Mouse (Mus musculus): ENCODE data around the gene Cldn15. TPM values are rescaled to one million over a fixed set of nuclear protein-coding genes. Genes with fewer than 3 reads are reported as not detected.
"Not testable (repeated sequence)": the region's sequence is repeated elsewhere in the genome, so short reads cannot be mapped to it uniquely, and the experiment has no call there.

Gene Cldn15
- polyA plus RNA-seq, 1 experiment from 2014 or later, result 5.1 TPM

DNA sequence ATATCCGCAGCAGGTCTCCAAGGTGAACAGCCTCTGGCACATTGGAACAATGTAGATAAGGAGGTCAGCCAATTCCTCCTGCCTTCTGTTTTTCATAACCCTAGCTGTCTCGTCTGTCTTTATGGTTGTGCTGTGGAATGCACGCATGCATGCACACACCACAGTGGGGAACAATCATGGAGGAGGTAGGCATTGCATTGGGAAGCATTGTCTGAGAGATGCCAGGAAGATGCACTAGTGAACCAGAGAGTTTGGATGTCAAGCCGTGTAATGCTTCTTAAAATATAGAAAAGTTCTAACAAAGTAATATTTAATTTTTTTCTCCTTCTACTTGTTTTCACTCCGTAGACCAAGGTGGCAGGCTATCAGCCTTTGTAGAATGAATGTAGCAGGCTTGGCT lies 33.5 kb upstream of the Cldn15 start:
- Histone ChIP-seq H3K4me3 (ENCODE audit: low read length) (no peak overlapping the region), H3K27ac (ENCODE audit: low read length) (no peak overlapping the region)

GRCm38 (mm10) chr5:136933930-136934329 lies 32.5 kb upstream of the Cldn15 start:
- H3K27ac ChIP-seq (ENCODE audit: low read length), result no peak overlapping the region
- no peaks in the 10 kb centered on the region for H3K9me3 ChIP-seq (ENCODE audit: control insufficient read depth, low read length)
- H3K4me2 ChIP-seq (ENCODE audit: low read depth, low read length), result no peak overlapping the region
- no peak overlapping the region for H3K4me3 ChIP-seq (ENCODE audit: low read length)
- H3K4me1 ChIP-seq (replicated peaks; ENCODE audit: control insufficient read depth, insufficient read depth, low read length), result no peaks in the 10 kb centered on the region
- no peak overlapping the region for H3K9ac ChIP-seq (ENCODE audit: low read length)
- no peak for ATAC-seq (ENCODE audit: low read depth)
- no peaks in the 10 kb centered on the region for H3K27me3 ChIP-seq (ENCODE audit: control insufficient read depth, insufficient read depth, low read depth, low read length)
- 79% methylated on average over 6 of the region's 6 CpGs for WGBS
- H3K36me3 ChIP-seq (ENCODE audit: control insufficient read depth, insufficient read depth, low read length), result no peaks in the 10 kb centered on the region

More for the DNA sequence above, 33.5 kb upstream of the Cldn15 start:
- Histone ChIP-seq H3K4me1 (replicated peaks; ENCODE audit: control insufficient read depth, insufficient read depth, low read length) (no peaks in the 10 kb centered on the region), H3K36me3 (ENCODE audit: control insufficient read depth, insufficient read depth, low read length) (no peaks in the 10 kb centered on the region), H3K27me3 (ENCODE audit: control insufficient read depth, insufficient read depth, low read depth, low read length) (no peaks in the 10 kb centered on the region), H3K9ac (ENCODE audit: low read length) (no peak overlapping the region), H3K4me2 (ENCODE audit: low read depth, low read length) (no peak overlapping the region), H3K9me3 (ENCODE audit: control insufficient read depth, low read length) (no peaks in the 10 kb centered on the region)
- no peak for ATAC-seq (ENCODE audit: low read depth)
- whole genome bisulfite sequencing, result 86% methylated on average over 5 of the region's 5 CpGs

GRCm38 (mm10) chr5:136935905-136936695 lies 30.3 kb upstream of the Cldn15 start:
- ATAC-seq (ENCODE audit: low read depth), result no peak
- H3K27me3 ChIP-seq (ENCODE audit: control insufficient read depth, insufficient read depth, low read depth, low read length), result no peaks in the 10 kb centered on the region
- no peaks in the 10 kb centered on the region; the same call in 1 of the 2 replicates for H3K9me3 ChIP-seq (ENCODE audit: control insufficient read depth, low read length)
- H3K27ac ChIP-seq (ENCODE audit: low read length), result no peak overlapping the region
- WGBS, result 66% methylated on average over 7 of the region's 7 CpGs
- H3K36me3 ChIP-seq (ENCODE audit: control insufficient read depth, insufficient read depth, low read length), result no peaks in the 10 kb centered on the region
- H3K4me2 ChIP-seq (ENCODE audit: low read depth, low read length), result no peak overlapping the region
- H3K4me1 ChIP-seq (replicated peaks; ENCODE audit: control insufficient read depth, insufficient read depth, low read length), result no peaks in the 10 kb centered on the region
- no peak overlapping the region for H3K4me3 ChIP-seq (ENCODE audit: low read length)
- no peak overlapping the region for H3K9ac ChIP-seq (ENCODE audit: low read length)

- no peaks in the 10 kb centered on the region; the same call in 1 of the 2 replicates for H3K9me3 ChIP-seq (ENCODE audit: control insufficient read depth, low read length)
- H3K4me2 ChIP-seq (ENCODE audit: low read depth, low read length), result no peak overlapping the region
- no peak overlapping the region for H3K27ac ChIP-seq (ENCODE audit: low read length)
- no peaks in the 10 kb centered on the region for H3K27me3 ChIP-seq (ENCODE audit: control insufficient read depth, insufficient read depth, low read depth, low read length)
- WGBS, result 77% methylated on average over 6 of the region's 6 CpGs
- H3K9ac ChIP-seq (ENCODE audit: low read length), result no peak overlapping the region
- H3K4me1 ChIP-seq (replicated peaks; ENCODE audit: control insufficient read depth, insufficient read depth, low read length), result no peaks in the 10 kb centered on the region
- ATAC-seq (ENCODE audit: low read depth), result no peak
- H3K36me3 ChIP-seq (ENCODE audit: control insufficient read depth, insufficient read depth, low read length), result no peaks in the 10 kb centered on the region
- no peak overlapping the region for H3K4me3 ChIP-seq (ENCODE audit: low read length)
Observed at GRCm38 (mm10) chr5:136936750-136937149, 29.7 kb upstream of the Cldn15 start.

DNA sequence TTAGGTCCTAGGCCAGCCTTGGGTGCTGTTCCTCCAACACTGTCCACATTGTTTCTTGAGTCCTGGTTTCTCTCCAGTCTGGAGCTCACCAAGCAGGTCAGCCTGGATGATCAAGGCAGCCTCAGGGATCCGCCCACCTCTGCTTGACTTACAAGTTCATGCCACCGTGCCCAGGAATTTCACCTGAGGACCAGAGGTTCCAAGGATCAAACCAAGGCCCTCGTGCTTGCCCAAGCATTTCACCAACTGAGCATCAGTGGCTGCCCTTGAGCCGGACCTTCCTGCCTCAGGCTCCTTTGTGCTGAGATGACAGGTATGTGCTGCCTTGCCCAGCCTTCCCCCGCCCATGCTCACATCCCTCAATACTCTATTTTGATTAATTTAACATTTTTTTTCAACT lies 28.8 kb upstream of the Cldn15 start:
- no peak for ATAC-seq (ENCODE audit: low read depth)
- Histone ChIP-seq H3K27me3 (ENCODE audit: control insufficient read depth, insufficient read depth, low read depth, low read length) (no peaks in the 10 kb centered on the region), H3K36me3 (ENCODE audit: control insufficient read depth, insufficient read depth, low read length) (no peaks in the 10 kb centered on the region), H3K9ac (ENCODE audit: low read length) (no peak overlapping the region), H3K4me1 (replicated peaks; ENCODE audit: control insufficient read depth, insufficient read depth, low read length) (no peaks in the 10 kb centered on the region), H3K4me2 (ENCODE audit: low read depth, low read length) (no peak overlapping the region), H3K4me3 (ENCODE audit: low read length) (no peak overlapping the region), H3K9me3 (ENCODE audit: control insufficient read depth, low read length) (no peaks in the 10 kb centered on the region; the same call in 1 of the 2 replicates), H3K27ac (ENCODE audit: low read length) (no peak overlapping the region)
- 74% methylated on average over 5 of the region's 5 CpGs for WGBS

DNA sequence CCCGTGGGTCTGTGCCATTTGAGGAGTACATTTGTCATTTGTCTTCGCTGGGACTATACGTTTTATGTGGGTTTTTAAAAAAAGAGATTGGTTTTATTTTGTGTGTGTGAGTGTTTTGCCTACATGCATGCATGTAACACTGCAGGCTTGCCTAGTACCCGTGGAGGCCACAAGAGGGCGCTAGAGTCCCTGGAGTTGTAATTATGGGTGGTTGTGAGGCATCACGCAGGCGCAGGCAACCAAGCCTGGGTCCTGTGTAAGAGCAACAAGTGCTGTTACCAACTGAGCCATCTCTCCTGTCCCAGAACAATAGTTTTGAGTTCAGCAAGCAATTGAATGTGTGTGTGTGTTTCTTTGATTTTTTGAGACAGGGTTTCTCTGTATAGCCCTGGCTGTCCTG lies 27.1 kb upstream of the Cldn15 start:
- Histone ChIP-seq H3K4me2 (ENCODE audit: low read depth, low read length) (no peak overlapping the region), H3K9ac (ENCODE audit: low read length) (no peak overlapping the region), H3K27ac (ENCODE audit: low read length) (no peak overlapping the region), H3K4me1 (replicated peaks; ENCODE audit: control insufficient read depth, insufficient read depth, low read length) (no peaks in the 10 kb centered on the region), H3K27me3 (ENCODE audit: control insufficient read depth, insufficient read depth, low read depth, low read length) (no peaks in the 10 kb centered on the region), H3K4me3 (ENCODE audit: low read length) (no peak overlapping the region), H3K9me3 (ENCODE audit: control insufficient read depth, low read length) (no peaks in the 10 kb centered on the region; the same call in 1 of the 2 replicates), H3K36me3 (ENCODE audit: control insufficient read depth, insufficient read depth, low read length) (no peaks in the 10 kb centered on the region)
- ATAC-seq (ENCODE audit: low read depth), result no peak
- 63% methylated on average over 7 of the region's 7 CpGs for WGBS

DNA sequence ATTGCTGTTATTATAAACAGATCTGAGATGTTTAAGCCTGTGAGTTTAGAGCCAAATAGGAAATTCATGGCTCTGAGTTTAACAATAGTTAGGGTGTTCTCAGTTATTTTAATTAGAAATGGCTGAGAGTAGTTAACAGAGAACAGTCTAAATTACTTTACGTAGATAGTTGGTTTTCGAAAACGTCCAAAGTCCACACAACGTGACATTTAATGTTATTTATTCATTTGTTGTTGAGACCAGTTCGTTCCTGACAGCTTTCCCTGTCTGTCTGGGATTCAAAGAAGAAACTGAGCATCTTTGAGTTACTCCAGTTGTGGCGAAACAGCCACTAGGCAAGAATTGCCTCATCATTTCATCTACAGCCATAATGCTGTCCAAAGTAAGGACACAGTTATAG lies 26.4 kb upstream of the Cldn15 start:
- WGBS, result 71% methylated on average over 6 of the region's 6 CpGs

DNA sequence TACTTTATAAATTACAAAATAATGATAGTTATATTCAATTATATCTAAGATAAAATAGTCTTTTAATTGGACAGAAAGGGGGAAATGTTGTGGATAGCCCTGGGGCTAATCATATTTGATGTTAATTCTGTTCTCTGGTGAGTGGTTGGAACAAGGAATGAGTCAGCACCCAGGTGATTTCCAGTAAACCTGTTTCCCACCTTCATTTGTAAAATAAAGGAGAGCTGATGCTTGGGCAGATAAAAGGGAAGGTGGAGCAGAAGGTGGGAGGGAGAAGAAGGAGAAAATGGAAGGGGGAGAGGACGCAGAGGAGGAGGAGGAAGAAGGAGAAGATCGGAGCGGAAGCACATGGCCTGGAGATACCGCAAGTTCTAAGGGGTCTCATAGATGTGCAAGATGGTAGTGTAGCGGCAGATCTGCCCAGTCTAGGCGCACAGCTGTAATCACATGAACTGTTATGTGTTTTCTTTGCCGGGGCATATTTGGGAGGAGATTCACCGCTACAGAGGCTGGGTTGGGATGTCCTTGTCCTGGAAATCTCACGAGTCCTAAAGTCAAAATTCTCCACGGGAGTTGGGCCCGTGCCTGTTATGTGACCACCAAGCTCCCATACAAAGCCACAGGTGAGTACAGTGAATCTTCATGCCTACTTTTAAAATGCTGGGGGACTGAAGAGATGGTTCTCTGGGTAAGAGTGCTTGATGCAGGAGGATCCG lies 25.4 kb upstream of the Cldn15 start:
- no peak for ATAC-seq (ENCODE audit: low read depth)
- 83% methylated on average over 12 of the region's 12 CpGs for WGBS
- H3K9me3 ChIP-seq (ENCODE audit: control insufficient read depth, low read length), result no peaks in the 10 kb centered on the region; the same call in 1 of the 2 replicates
- H3K36me3 ChIP-seq (ENCODE audit: control insufficient read depth, insufficient read depth, low read length), result no peaks in the 10 kb centered on the region
- H3K4me1 ChIP-seq (replicated peaks; ENCODE audit: control insufficient read depth, insufficient read depth, low read length), result no peaks in the 10 kb centered on the region
- H3K27ac ChIP-seq (ENCODE audit: low read length), result no peak overlapping the region
- no peak overlapping the region for H3K9ac ChIP-seq (ENCODE audit: low read length)
- no peak overlapping the region for H3K4me3 ChIP-seq (ENCODE audit: low read length)
- H3K27me3 ChIP-seq (ENCODE audit: control insufficient read depth, insufficient read depth, low read depth, low read length), result no peaks in the 10 kb centered on the region
- H3K4me2 ChIP-seq (ENCODE audit: low read depth, low read length), result no peak overlapping the region

More for the DNA sequence above, 26.4 kb upstream of the Cldn15 start:
- not testable (repeated sequence) for H3K36me3 ChIP-seq (ENCODE audit: control insufficient read depth, insufficient read depth, low read length); ATAC-seq (ENCODE audit: low read depth); H3K27me3 ChIP-seq (ENCODE audit: control insufficient read depth, insufficient read depth, low read depth, low read length); H3K9ac ChIP-seq (ENCODE audit: low read length); H3K9me3 ChIP-seq (ENCODE audit: control insufficient read depth, low read length); H3K4me3 ChIP-seq (ENCODE audit: low read length); H3K4me1 ChIP-seq (replicated peaks; ENCODE audit: control insufficient read depth, insufficient read depth, low read length); H3K27ac ChIP-seq (ENCODE audit: low read length); H3K4me2 ChIP-seq (ENCODE audit: low read depth, low read length)

DNA sequence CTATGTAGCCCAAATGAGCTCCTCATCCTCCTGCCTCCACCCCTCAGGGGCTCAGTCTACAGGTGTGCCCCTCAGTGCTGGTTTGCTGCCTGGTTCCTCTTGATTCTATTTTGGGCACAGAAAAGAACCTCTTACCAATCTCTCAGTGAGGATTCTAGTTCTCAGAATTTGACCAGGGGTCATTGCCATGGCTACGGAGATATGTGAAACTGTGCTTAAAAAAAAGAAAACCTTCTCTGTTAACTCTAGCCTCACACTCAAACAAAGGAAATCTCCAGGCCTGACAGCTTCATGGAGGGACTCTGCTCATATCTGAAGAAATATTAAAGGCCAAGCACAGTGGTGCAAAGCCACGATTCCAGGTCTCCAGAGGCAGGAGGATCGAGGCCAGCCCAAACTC lies 23.6 kb upstream of the Cldn15 start:
- WGBS, result 43% methylated on average over 3 of the region's 3 CpGs

More for the DNA sequence above, 23.6 kb upstream of the Cldn15 start:
- peak overlapping the region; percentile 47 for H3K27ac ChIP-seq (ENCODE audit: low read length)
- no peaks in the 10 kb centered on the region for H3K36me3 ChIP-seq (ENCODE audit: control insufficient read depth, insufficient read depth, low read length)
- no peak overlapping the region for H3K9ac ChIP-seq (ENCODE audit: low read length)
- no peaks in the 10 kb centered on the region for H3K4me1 ChIP-seq (replicated peaks; ENCODE audit: control insufficient read depth, insufficient read depth, low read length)
- H3K4me3 ChIP-seq (ENCODE audit: low read length), result no peak overlapping the region
- H3K9me3 ChIP-seq (ENCODE audit: control insufficient read depth, low read length), result no peaks in the 10 kb centered on the region; the same call in 1 of the 2 replicates
- ATAC-seq (ENCODE audit: low read depth), result peak; percentile 75
- H3K4me2 ChIP-seq (ENCODE audit: low read depth, low read length), result no peak overlapping the region
- no peaks in the 10 kb centered on the region for H3K27me3 ChIP-seq (ENCODE audit: control insufficient read depth, insufficient read depth, low read depth, low read length)
